Mouse (Mus musculus): ENCODE data around the gene Nle1. TPM values are rescaled to one million over a fixed set of nuclear protein-coding genes. Genes with fewer than 3 reads are reported as not detected.
"Not testable (repeated sequence)": the region's sequence is repeated elsewhere in the genome, so short reads cannot be mapped to it uniquely, and the experiment has no call there.

The Nle1 gene
- polyA plus RNA-seq, 1 experiment from 2014 or later, result 24.0 TPM

GRCm38 (mm10) chr11:82930391-82930955 is 22.3 kb upstream of the Nle1 start:
- Histone ChIP-seq H3K4me2 (ENCODE audit: low read length) (peak overlapping the region; percentile 83), H3K27ac (0 out of 2 replicates have a peak overlapping the region, but pooled peaks have one; percentile 11), H3K9ac (ENCODE audit: low read depth, low read length) (peak overlapping the region; percentile 70), H3K27me3 (ENCODE audit: insufficient read depth, low read length) (peaks cover 17% of the 10 kb centered on the region; the same call in 1 of the 2 replicates), H3K4me3 (replicated peaks; ENCODE audit: low read depth, low read length) (peak overlapping the region; percentile 51)
- not testable (repeated sequence) for DNase-seq (ENCODE audit: low spot score); H3K36me3 ChIP-seq (ENCODE audit: insufficient read depth, low read length); H3K4me1 ChIP-seq (replicated peaks; ENCODE audit: insufficient read depth, low read length); H3K9me3 ChIP-seq (replicated peaks; ENCODE audit: low read length); ATAC-seq (replicated peaks; ENCODE audit: low FRiP score, low read depth)
- under 1% methylated on average over 76 of the region's 85 CpGs for WGBS

GRCm38 (mm10) chr11:82929633-82929950 is 21.4 kb upstream of the Nle1 start:
- H3K4me3 ChIP-seq (replicated peaks; ENCODE audit: low read depth, low read length), result no peak overlapping the region; the same call in 1 of the 2 replicates
- TF ChIP-seq CTCF (IDR thresholded peaks at IDR 0.05; ENCODE audit: low read depth), result no peak
- H3K27me3 ChIP-seq (ENCODE audit: insufficient read depth, low read length), result peaks cover 12% of the 10 kb centered on the region; the same call in 1 of the 2 replicates
- H3K9me3 ChIP-seq (replicated peaks; ENCODE audit: low read length), result no peaks in the 10 kb centered on the region
- H3K4me2 ChIP-seq (ENCODE audit: low read length), result peak overlapping the region; percentile 83; the same call in 1 of the 2 replicates
- no peak for ATAC-seq (replicated peaks; ENCODE audit: low FRiP score, low read depth)
- DNase-seq (ENCODE audit: low spot score), result no peak
- no peak overlapping the region for H3K9ac ChIP-seq (ENCODE audit: low read depth, low read length)
- no peak overlapping the region for H3K27ac ChIP-seq
- no peaks in the 10 kb centered on the region; the same call in 1 of the 2 replicates for H3K4me1 ChIP-seq (replicated peaks; ENCODE audit: insufficient read depth, low read length)
- H3K36me3 ChIP-seq (ENCODE audit: insufficient read depth, low read length), result no peaks in the 10 kb centered on the region
- WGBS, result 58% methylated on average over 3 of the region's 3 CpGs

- no peak overlapping the region for H3K4me2 ChIP-seq (ENCODE audit: low read length)
- WGBS, result 38% methylated on average over 20 of the region's 20 CpGs
- H3K27me3 ChIP-seq (ENCODE audit: insufficient read depth, low read length), result peaks cover 6% of the 10 kb centered on the region; the same call in 1 of the 2 replicates
- H3K9ac ChIP-seq (ENCODE audit: low read depth, low read length), result no peak overlapping the region
- H3K9me3 ChIP-seq (replicated peaks; ENCODE audit: low read length), result no peaks in the 10 kb centered on the region
- no peak for ATAC-seq (replicated peaks; ENCODE audit: low FRiP score, low read depth)
- H3K27ac ChIP-seq, result no peak overlapping the region
- DNase-seq (ENCODE audit: low spot score), result no peak
- H3K4me1 ChIP-seq (replicated peaks; ENCODE audit: insufficient read depth, low read length), result no peaks in the 10 kb centered on the region; the same call in 1 of the 2 replicates
- no peak for TF ChIP-seq CTCF (IDR thresholded peaks at IDR 0.05; ENCODE audit: low read depth)
- no peaks in the 10 kb centered on the region for H3K36me3 ChIP-seq (ENCODE audit: insufficient read depth, low read length)
- no peak overlapping the region for H3K4me3 ChIP-seq (replicated peaks; ENCODE audit: low read depth, low read length)
These were observed 20.9 kb upstream of the Nle1 start for GRCm38 (mm10) chr11:82928897-82929632.

DNA sequence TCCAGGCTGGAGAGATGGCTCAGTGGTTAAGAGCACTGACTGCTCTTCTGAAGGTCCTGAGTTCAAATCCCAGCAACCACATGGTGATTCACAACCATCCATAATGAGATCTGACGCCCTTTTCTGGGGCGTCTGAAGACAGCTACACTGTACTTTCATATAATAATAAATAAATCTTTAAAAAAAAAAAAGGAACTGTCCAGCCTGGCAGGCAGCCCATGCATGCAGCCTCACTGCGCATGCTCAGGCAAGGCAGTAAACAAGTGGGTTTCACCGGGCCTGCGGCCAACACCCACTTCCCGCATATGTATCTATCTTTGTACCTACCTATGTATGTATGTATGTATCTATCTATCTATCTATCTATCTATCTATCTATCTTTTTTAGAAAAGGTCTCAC is 15.7 kb upstream of the Nle1 start:
- not testable (repeated sequence) for DNase-seq (ENCODE audit: low spot score); ATAC-seq (replicated peaks; ENCODE audit: low FRiP score, low read depth); H3K27me3 ChIP-seq (ENCODE audit: insufficient read depth, low read length); H3K9ac ChIP-seq (ENCODE audit: low read depth, low read length); H3K4me3 ChIP-seq (replicated peaks; ENCODE audit: low read depth, low read length); H3K4me1 ChIP-seq (replicated peaks; ENCODE audit: insufficient read depth, low read length); H3K4me2 ChIP-seq (ENCODE audit: low read length); H3K27ac ChIP-seq; H3K9me3 ChIP-seq (replicated peaks; ENCODE audit: low read length); H3K36me3 ChIP-seq (ENCODE audit: insufficient read depth, low read length)
- WGBS, result 71% methylated on average over 6 of the region's 6 CpGs

DNA sequence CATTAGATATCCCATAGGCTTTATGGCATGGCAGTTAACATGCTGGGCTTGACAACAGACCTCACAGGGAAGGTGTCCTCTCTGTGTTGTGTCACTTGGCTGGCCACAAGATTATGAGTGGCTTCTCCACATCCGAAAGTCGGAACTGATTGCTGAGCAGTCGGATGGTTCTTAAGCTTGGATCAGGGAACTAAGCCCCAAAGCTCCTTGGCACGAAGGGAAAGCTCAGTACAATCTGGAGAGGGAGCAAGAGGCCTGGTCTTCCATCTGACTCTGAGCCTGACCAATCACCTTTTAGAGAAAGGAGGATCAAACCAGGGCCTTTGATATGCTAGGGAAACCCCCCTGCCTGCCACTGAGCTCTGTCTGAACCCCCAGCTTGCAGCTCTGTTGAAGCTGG is 13.5 kb upstream of the Nle1 start:
- no peaks in the 10 kb centered on the region for H3K9me3 ChIP-seq (replicated peaks; ENCODE audit: low read length)
- H3K27ac ChIP-seq, result no peak overlapping the region
- 69% methylated on average over 4 of the region's 4 CpGs for WGBS
- no peak for TF ChIP-seq CTCF (IDR thresholded peaks at IDR 0.05; ENCODE audit: low read depth)
- DNase-seq (ENCODE audit: low spot score) (no peak), ATAC-seq (replicated peaks; ENCODE audit: low FRiP score, low read depth) (no peak)
- no peak overlapping the region for H3K4me3 ChIP-seq (replicated peaks; ENCODE audit: low read depth, low read length)
- no peaks in the 10 kb centered on the region for H3K36me3 ChIP-seq (ENCODE audit: insufficient read depth, low read length)
- no peak overlapping the region for H3K4me2 ChIP-seq (ENCODE audit: low read length)
- no peaks in the 10 kb centered on the region for H3K27me3 ChIP-seq (ENCODE audit: insufficient read depth, low read length)
- H3K4me1 ChIP-seq (replicated peaks; ENCODE audit: insufficient read depth, low read length), result no peaks in the 10 kb centered on the region
- H3K9ac ChIP-seq (ENCODE audit: low read depth, low read length), result no peak overlapping the region

DNA sequence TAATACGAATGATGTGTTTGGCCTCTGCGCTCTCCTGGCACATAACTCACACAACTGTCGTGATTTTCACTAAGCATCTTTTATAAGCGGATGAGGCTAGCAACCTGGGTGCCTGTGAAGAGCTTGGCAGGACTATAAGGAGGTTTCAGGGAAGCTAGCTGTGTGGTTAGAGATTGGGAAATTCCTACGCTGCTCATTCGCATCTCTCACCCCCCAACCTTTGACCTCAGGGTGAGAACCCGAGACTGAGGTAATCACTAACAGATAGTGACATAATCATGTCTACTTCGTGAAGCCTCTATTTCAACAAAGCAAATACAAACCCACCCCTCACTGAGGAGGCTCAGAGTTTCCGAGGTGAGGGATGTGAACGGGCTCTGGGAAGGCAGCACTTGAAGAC is 12.6 kb upstream of the Nle1 start:
- DNase-seq (ENCODE audit: low spot score) (no peak), ATAC-seq (replicated peaks; ENCODE audit: low FRiP score, low read depth) (no peak)
- H3K4me3 ChIP-seq (replicated peaks; ENCODE audit: low read depth, low read length), result no peak overlapping the region
- H3K4me2 ChIP-seq (ENCODE audit: low read length), result no peak overlapping the region
- 60% methylated on average over 10 of the region's 10 CpGs for WGBS
- no peaks in the 10 kb centered on the region for H3K36me3 ChIP-seq (ENCODE audit: insufficient read depth, low read length)
- no peak overlapping the region for H3K27ac ChIP-seq
- no peak for TF ChIP-seq CTCF (IDR thresholded peaks at IDR 0.05; ENCODE audit: low read depth)
- H3K9me3 ChIP-seq (replicated peaks; ENCODE audit: low read length), result no peaks in the 10 kb centered on the region
- no peak overlapping the region for H3K9ac ChIP-seq (ENCODE audit: low read depth, low read length)
- H3K4me1 ChIP-seq (replicated peaks; ENCODE audit: insufficient read depth, low read length), result no peaks in the 10 kb centered on the region
- H3K27me3 ChIP-seq (ENCODE audit: insufficient read depth, low read length), result no peaks in the 10 kb centered on the region
